Mouse (Mus musculus): ENCODE results near the gene Zc3h7b.

The Zc3h7b gene

DNA sequence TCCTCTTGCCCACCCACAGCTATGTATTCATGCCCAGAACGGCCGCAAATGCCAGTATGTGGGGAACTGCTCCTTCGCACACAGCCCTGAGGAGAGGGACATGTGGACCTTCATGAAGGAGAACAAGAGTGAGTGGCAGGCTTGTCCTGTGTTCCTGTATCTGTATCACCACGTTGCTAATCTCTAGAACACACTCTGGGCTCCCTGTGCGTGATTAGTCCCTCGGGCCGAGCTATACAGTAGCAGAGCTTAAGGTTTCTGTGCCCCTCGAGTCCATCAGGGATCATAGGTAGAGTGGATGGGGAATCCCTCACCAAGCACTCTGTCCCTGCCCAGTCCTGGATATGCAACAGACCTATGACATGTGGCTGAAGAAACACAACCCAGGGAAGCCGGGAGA lies 47.6 kb downstream of the Zc3h7b start:
- DNase-seq (ENCODE audit: low spot score in 2 of 2), result no peak

DNA sequence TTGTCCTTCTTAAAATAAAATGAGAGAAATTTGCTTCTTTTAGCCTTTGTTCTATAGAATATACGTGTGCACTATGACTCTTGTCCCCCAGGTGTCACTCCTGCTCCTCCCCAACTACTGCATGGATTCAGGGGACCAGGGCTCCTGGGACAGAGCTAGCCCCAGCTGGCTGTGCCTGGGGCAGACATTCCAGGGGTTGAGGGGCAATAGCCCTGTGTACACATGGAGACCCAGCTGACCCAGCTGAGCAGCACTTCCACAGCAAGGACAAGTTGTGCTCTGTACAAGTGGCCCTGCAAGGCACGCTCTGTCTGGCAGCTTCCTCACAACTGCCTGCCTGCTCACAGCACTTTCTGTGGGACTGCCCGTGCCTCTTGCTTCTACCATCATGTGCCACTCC lies 51.4 kb downstream of the Zc3h7b start:
- DNase-seq (ENCODE audit: low spot score in 2 of 2), result no peak

GRCm38 (mm10) chr15:81797861-81798260 lies 53.0 kb downstream of the Zc3h7b start:
- DNase-seq (ENCODE audit: low spot score in 2 of 2), result no peak

DNA sequence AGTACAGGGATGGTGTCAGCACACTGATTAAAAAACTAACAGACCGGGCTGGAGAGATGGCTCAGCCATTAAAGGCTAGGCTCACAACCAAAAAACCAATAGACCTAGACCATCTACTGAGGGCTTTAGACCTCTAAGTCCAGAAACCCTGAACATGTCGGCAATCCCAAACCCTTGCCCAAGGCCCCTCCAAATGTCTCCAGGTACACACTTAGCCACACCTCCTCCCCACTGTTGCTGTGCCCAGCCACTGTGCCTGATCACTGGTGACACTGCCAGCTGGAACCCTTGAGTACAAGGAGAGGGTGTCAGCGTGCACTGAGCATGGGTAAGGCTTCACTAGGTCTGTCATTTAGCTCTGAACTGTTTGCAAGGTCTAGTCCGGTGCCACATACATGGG lies 53.6 kb downstream of the Zc3h7b start:
- no peak for DNase-seq (ENCODE audit: low spot score in 2 of 2)

- DNase-seq (ENCODE audit: low spot score in 2 of 2), result no peak
These were observed 55.5 kb downstream of the Zc3h7b start for GRCm38 (mm10) chr15:81800391-81800790.

- peak; percentile 100 for DNase-seq (ENCODE audit: low spot score in 2 of 2)
These were observed 57.4 kb downstream of the Zc3h7b start, which contains the start of gene Tef for GRCm38 (mm10) chr15:81802001-81802890. Gene Tef (plus strand): TSS chr15:81802421.

DNA sequence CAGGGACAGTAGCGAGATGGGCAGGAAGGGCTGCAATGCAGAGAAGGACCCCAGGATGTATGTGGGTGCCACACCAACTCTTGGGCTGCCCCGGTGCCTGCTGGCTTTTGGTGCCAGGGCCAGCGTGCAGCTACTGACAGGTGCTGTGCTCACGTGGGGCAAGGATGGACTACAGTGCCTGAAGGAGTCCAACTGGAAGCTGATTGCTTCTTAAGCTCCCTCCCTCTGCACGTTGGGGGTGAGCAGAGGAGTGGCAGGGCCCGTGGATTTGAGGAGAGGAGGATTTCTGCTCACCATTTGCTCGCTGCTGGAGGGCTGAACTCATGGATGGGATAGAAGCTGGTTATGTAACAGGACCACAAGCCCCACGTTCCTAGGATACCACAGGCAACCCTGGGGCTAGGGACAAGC lies 58.1 kb downstream of the Zc3h7b start:
- DNase-seq (ENCODE audit: low spot score in 2 of 2), result no peak

DNA sequence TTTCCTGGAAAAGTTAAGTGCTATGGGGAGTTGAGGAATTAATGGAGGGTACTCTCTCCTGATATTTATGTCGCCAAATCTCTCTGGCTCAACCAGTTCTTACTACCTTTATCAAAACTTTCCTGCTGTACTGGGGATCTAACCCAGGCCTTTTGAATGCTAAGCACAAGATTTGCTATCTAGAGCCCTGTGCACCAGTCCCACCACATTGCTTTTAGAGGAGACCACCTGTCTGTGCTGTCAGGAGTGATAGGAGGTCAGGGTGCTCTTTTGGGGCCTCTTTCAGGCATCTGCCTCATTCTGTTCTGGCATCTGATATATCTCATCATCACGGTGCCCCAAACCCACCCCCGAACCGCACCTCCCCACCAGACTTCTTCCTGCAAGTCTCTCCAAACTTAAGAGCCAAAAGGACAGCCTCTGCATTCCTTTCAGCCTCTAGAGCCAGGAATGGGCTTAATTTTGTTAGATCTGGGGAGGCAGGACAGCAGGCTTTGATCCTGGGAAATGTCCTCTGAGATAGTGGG lies 58.6 kb downstream of the Zc3h7b start:
- DNase-seq (ENCODE audit: low spot score in 2 of 2), result no peak

DNA sequence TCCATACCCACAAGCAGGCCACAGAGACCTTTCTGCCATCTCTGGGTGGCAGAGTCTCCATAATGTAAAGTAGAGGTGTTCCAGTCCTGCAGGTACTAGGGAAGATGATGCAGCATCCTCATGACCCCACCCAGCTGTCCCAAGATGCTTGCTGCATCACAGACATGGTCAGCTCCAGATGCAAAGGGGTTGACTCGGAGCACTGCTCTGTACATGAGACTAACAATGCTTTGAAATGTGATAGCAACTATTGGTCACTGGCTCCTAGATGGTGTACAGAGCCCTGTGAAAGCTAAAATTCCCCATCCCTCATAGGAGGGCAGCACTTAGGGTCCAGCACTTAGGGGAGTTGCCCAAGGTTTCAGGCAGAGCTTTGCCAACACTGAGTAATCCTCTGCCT lies 59.3 kb downstream of the Zc3h7b start:
- DNase-seq (ENCODE audit: low spot score in 2 of 2), result no peak

- no peak for DNase-seq (ENCODE audit: low spot score in 2 of 2)
These were observed 60.0 kb downstream of the Zc3h7b start for GRCm38 (mm10) chr15:81804883-81805282.

DNA sequence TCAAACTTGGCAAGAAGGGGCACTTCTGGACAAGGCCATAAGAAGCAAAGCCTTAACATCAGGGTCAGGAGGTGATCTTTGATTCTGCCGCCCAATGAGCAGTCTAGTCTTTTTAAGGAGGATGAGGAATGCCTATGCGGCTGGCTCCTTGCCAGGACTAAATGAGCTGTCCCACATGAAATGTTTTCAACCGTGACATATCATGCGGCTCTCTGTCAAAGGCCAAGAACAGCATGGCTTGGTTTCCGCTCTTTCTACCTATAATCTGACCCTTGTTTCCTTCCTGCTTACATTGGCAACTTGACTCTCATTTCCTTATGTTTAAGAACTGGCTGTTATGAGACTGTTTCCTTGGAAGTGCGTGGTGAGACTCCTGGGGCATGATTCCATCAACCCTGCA lies 60.8 kb downstream of the Zc3h7b start:
- no peak for DNase-seq (ENCODE audit: low spot score in 2 of 2)

GRCm38 (mm10) chr15:81806621-81807404 lies 62.0 kb downstream of the Zc3h7b start:
- no peak for DNase-seq (ENCODE audit: low spot score in 2 of 2)

GRCm38 (mm10) chr15:81808799-81809198 lies 63.9 kb downstream of the Zc3h7b start:
- DNase-seq (ENCODE audit: low spot score in 2 of 2), result no peak

GRCm38 (mm10) chr15:81809550-81809949 lies 64.7 kb downstream of the Zc3h7b start:
- DNase-seq (ENCODE audit: low spot score in 2 of 2), result no peak

DNA sequence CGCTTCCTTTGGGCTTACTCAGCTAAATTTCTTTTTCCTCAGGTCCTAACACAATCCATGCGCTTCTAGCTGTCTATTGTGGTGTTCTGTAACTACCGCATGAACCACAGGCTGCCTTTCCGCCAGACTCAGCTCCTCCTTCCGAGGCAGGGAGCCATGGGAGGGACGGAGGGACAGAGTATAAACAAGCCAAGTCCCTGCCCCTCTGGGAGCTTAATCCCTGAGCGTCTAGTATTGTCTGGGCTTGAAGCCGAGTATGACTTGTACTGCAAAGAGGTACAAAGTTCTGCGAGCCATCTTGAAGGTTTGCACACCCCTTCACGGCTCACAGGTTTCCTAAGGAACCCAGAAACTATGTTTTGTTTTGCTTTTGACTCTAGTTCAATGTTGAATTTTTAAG lies 65.3 kb downstream of the Zc3h7b start:
- DNase-seq (ENCODE audit: low spot score in 2 of 2), result peak; percentile 91 to 92

GRCm38 (mm10) chr15:81810671-81811598 lies 66.1 kb downstream of the Zc3h7b start:
- DNase-seq (ENCODE audit: low spot score in 2 of 2), result peak; percentile 98 to 99

- peak in 1 of 2 experiments; percentile 63 for DNase-seq (ENCODE audit: low spot score in 2 of 2)
These were observed 66.7 kb downstream of the Zc3h7b start for GRCm38 (mm10) chr15:81811599-81811996.

- DNase-seq (ENCODE audit: low spot score in 2 of 2), result no peak
These were observed 67.4 kb downstream of the Zc3h7b start for GRCm38 (mm10) chr15:81812287-81812686.

GRCm38 (mm10) chr15:81812696-81813631 lies 68.1 kb downstream of the Zc3h7b start:
- no peak for DNase-seq (ENCODE audit: low spot score in 2 of 2)

GRCm38 (mm10) chr15:81813986-81814705 lies 69.3 kb downstream of the Zc3h7b start:
- no peak for DNase-seq (ENCODE audit: low spot score in 2 of 2)

Measured in urinary bladder, postnatal 4 days (tissue).